14 mouse cellular contexts compared by ENCODE assay signal in genomic region chr3:27600197-27600596, GRCm38 (mm10).
DNase-seq lines count a peak whose midpoint lies in the region; ATAC-seq lines count a peak whose summit lies in the region.
"Had no signal": no experiment of that assay in that cellular context is flagged by ENCODE, and none has a peak within 500 bp of the region (broad histone marks: within the 10 kb centered on the region; RNA-seq: fewer than 3 reads in every experiment).

No protein-coding gene starts in this region.

- no peaks in the 10 kb centered on the region for H3K36me3 ChIP-seq in embryonic facial prominence, embryonic 13.5 days
- H3K36me3 ChIP-seq in embryonic facial prominence, embryonic 10.5 days (replicated peaks), result no peaks in the 10 kb centered on the region
- no peaks in the 10 kb centered on the region for H3K36me3 ChIP-seq in kidney, embryonic 16.5 days (ENCODE audit: insufficient read depth, low read length)
- no peaks in the 10 kb centered on the region for H3K36me3 ChIP-seq in embryonic facial prominence, embryonic 15.5 days
- H3K36me3 ChIP-seq in lung, embryonic 16.5 days (ENCODE audit: control insufficient read depth, insufficient read depth, low read length), result no peaks in the 10 kb centered on the region
- H3K36me3 ChIP-seq in hindbrain, embryonic 11.5 days (ENCODE audit: control insufficient read depth, insufficient read depth, low read length), result no peaks in the 10 kb centered on the region
- H3K36me3 ChIP-seq: hindbrain, embryonic 13.5 days; midbrain, embryonic 13.5 days had no signal

- peak overlapping the region; percentile 39; the same call in 1 of the 2 replicates for H3K27ac ChIP-seq in embryonic facial prominence, embryonic 13.5 days
- H3K27ac ChIP-seq in embryonic facial prominence, embryonic 10.5 days (replicated peaks), result no peak overlapping the region
- H3K27ac ChIP-seq in kidney, embryonic 16.5 days (ENCODE audit: low read length), result peak overlapping the region; percentile 35; the same call in 1 of the 2 replicates
- H3K27ac ChIP-seq in embryonic facial prominence, embryonic 15.5 days (replicated peaks), result peak overlapping the region; percentile 39; the same call in 1 of the 2 replicates
- peak overlapping the region; percentile 39 for H3K27ac ChIP-seq in lung, embryonic 16.5 days (ENCODE audit: low read length)
- H3K27ac ChIP-seq in hindbrain, embryonic 11.5 days (ENCODE audit: low read depth, low read length), result no peak overlapping the region
- H3K27ac ChIP-seq: hindbrain, embryonic 13.5 days; midbrain, embryonic 13.5 days had no signal

- H3K9ac ChIP-seq in embryonic facial prominence, embryonic 13.5 days, result no peak overlapping the region
- no peak overlapping the region for H3K9ac ChIP-seq in kidney, embryonic 16.5 days (replicated peaks; ENCODE audit: low read length)
- no peak overlapping the region for H3K9ac ChIP-seq in embryonic facial prominence, embryonic 15.5 days
- no peak overlapping the region for H3K9ac ChIP-seq in lung, embryonic 16.5 days (ENCODE audit: low read length)
- H3K9ac ChIP-seq in hindbrain, embryonic 11.5 days (ENCODE audit: low read depth, low read length), result no peak overlapping the region
- H3K9ac ChIP-seq: hindbrain, embryonic 13.5 days; midbrain, embryonic 13.5 days had no signal

- no peak overlapping the region for H3K4me3 ChIP-seq in embryonic facial prominence, embryonic 13.5 days
- H3K4me3 ChIP-seq in embryonic facial prominence, embryonic 10.5 days, result no peak overlapping the region
- no peak overlapping the region for H3K4me3 ChIP-seq in kidney, embryonic 16.5 days (ENCODE audit: low read length)
- H3K4me3 ChIP-seq in embryonic facial prominence, embryonic 15.5 days (replicated peaks), result no peak overlapping the region
- H3K4me3 ChIP-seq in lung, embryonic 16.5 days (ENCODE audit: low read length), result no peak overlapping the region
- H3K4me3 ChIP-seq in hindbrain, embryonic 11.5 days (ENCODE audit: low read depth, low read length), result no peak overlapping the region
- H3K4me3 ChIP-seq: hindbrain, embryonic 13.5 days; midbrain, embryonic 13.5 days had no signal

- H3K4me2 ChIP-seq in embryonic facial prominence, embryonic 13.5 days, result no peak overlapping the region
- no peak overlapping the region for H3K4me2 ChIP-seq in kidney, embryonic 16.5 days (replicated peaks; ENCODE audit: low read depth, low read length)
- no peak overlapping the region for H3K4me2 ChIP-seq in embryonic facial prominence, embryonic 15.5 days (replicated peaks)
- peak overlapping the region; percentile 13; the same call in 1 of the 2 replicates for H3K4me2 ChIP-seq in lung, embryonic 16.5 days (ENCODE audit: low read depth, low read length)
- H3K4me2 ChIP-seq in hindbrain, embryonic 11.5 days (replicated peaks; ENCODE audit: low read depth, low read length), result no peak overlapping the region
- H3K4me2 ChIP-seq: hindbrain, embryonic 13.5 days; midbrain, embryonic 13.5 days had no signal

- no peaks in the 10 kb centered on the region for H3K27me3 ChIP-seq in embryonic facial prominence, embryonic 13.5 days
- H3K27me3 ChIP-seq in embryonic facial prominence, embryonic 10.5 days (replicated peaks; ENCODE audit: low read depth, poor library complexity, severe bottlenecking), result no peaks in the 10 kb centered on the region
- no peaks in the 10 kb centered on the region for H3K27me3 ChIP-seq in kidney, embryonic 16.5 days (ENCODE audit: insufficient read depth, low read length)
- no peaks in the 10 kb centered on the region for H3K27me3 ChIP-seq in embryonic facial prominence, embryonic 15.5 days
- no peaks in the 10 kb centered on the region for H3K27me3 ChIP-seq in lung, embryonic 16.5 days (ENCODE audit: control insufficient read depth, insufficient read depth, low read depth, low read length)
- H3K27me3 ChIP-seq in hindbrain, embryonic 11.5 days (ENCODE audit: control insufficient read depth, insufficient read depth, low read length), result no peaks in the 10 kb centered on the region
- H3K27me3 ChIP-seq: CH12.LX; hindbrain, embryonic 13.5 days; midbrain, embryonic 13.5 days had no signal

- peaks cover 38% of the 10 kb centered on the region for H3K4me1 ChIP-seq in embryonic facial prominence, embryonic 13.5 days
- peaks cover 26% of the 10 kb centered on the region for H3K4me1 ChIP-seq in embryonic facial prominence, embryonic 10.5 days
- peaks cover 38% of the 10 kb centered on the region for H3K4me1 ChIP-seq in kidney, embryonic 16.5 days (ENCODE audit: insufficient read depth, low read length)
- H3K4me1 ChIP-seq in embryonic facial prominence, embryonic 15.5 days, result peaks cover 31% of the 10 kb centered on the region
- peaks cover 37% of the 10 kb centered on the region for H3K4me1 ChIP-seq in lung, embryonic 16.5 days (replicated peaks; ENCODE audit: control insufficient read depth, insufficient read depth, low read length)
- H3K4me1 ChIP-seq in hindbrain, embryonic 11.5 days (replicated peaks; ENCODE audit: control insufficient read depth, insufficient read depth, low read length), result no peaks in the 10 kb centered on the region

- H3K9me3 ChIP-seq in embryonic facial prominence, embryonic 13.5 days, result no peaks in the 10 kb centered on the region
- no peaks in the 10 kb centered on the region for H3K9me3 ChIP-seq in embryonic facial prominence, embryonic 10.5 days
- no peaks in the 10 kb centered on the region for H3K9me3 ChIP-seq in kidney, embryonic 16.5 days (ENCODE audit: low read length)
- no peaks in the 10 kb centered on the region for H3K9me3 ChIP-seq in embryonic facial prominence, embryonic 15.5 days (replicated peaks)
- H3K9me3 ChIP-seq in lung, embryonic 16.5 days (ENCODE audit: control insufficient read depth, low read length), result no peaks in the 10 kb centered on the region
- H3K9me3 ChIP-seq in hindbrain, embryonic 11.5 days (ENCODE audit: control insufficient read depth, low read length), result no peaks in the 10 kb centered on the region
- H3K9me3 ChIP-seq: hindbrain, embryonic 13.5 days; midbrain, embryonic 13.5 days had no signal

- WGBS in embryonic facial prominence, embryonic 13.5 days, result 71% methylated on average over 4 of the region's 4 CpGs
- WGBS in embryonic facial prominence, embryonic 10.5 days, result 87% methylated on average over 4 of the region's 4 CpGs
- 60% methylated on average over 4 of the region's 4 CpGs for WGBS in kidney, embryonic 16.5 days
- 51% methylated on average over 4 of the region's 4 CpGs for WGBS in embryonic facial prominence, embryonic 15.5 days
- WGBS in lung, embryonic 16.5 days, result 39% methylated on average over 4 of the region's 4 CpGs
- WGBS in hindbrain, embryonic 11.5 days, result 90% methylated on average over 4 of the region's 4 CpGs

- no peak for ATAC-seq in embryonic facial prominence, embryonic 13.5 days (ENCODE audit: insufficient number of reproducible peaks, insufficient read depth, low FRiP score, low TSS enrichment, low read depth)
- 0 out of 2 replicates have a peak, but pooled peaks have one; percentile 11 for ATAC-seq in kidney, embryonic 16.5 days (ENCODE audit: low FRiP score, low TSS enrichment)
- no peak for ATAC-seq in embryonic facial prominence, embryonic 15.5 days (ENCODE audit: insufficient number of reproducible peaks, low FRiP score, low TSS enrichment, low read depth)
- peak; percentile 62 for ATAC-seq in lung, embryonic 16.5 days (ENCODE audit: low read depth)
- ATAC-seq in hindbrain, embryonic 11.5 days (ENCODE audit: low FRiP score), result no peak
- ATAC-seq: midbrain, embryonic 13.5 days had no signal

- no peak for DNase-seq in embryonic facial prominence, embryonic 10.5 days (ENCODE audit: low spot score)
- no peak for DNase-seq in kidney, postnatal 14 days
- no peak for DNase-seq in hindbrain, embryonic 11.5 days (ENCODE audit: low spot score)
- no peak for DNase-seq in layer of hippocampus, adult 11-12 months (ENCODE audit: low spot score)
- DNase-seq: cerebellum, adult 18-20 months; kidney, adult 18-20 months; thymus, postnatal 25 days had no signal

Comparison
In these comparisons a context has a peak if more than half of its experiments do, and no peak if none do; other contexts are left out.
1. H3K27ac ChIP-seq: peak in embryonic facial prominence, embryonic 13.5 days (single experiment), kidney, embryonic 16.5 days (single experiment), embryonic facial prominence, embryonic 15.5 days (single experiment) and lung, embryonic 16.5 days (single experiment); none in embryonic facial prominence, embryonic 10.5 days (single experiment) and hindbrain, embryonic 11.5 days (single experiment).
2. ATAC-seq: peak in kidney, embryonic 16.5 days (single experiment) and lung, embryonic 16.5 days (single experiment); none in embryonic facial prominence, embryonic 13.5 days (single experiment), embryonic facial prominence, embryonic 15.5 days (single experiment) and hindbrain, embryonic 11.5 days (single experiment).